Mouse (Mus musculus) spleen, embryonic (tissue): ENCODE results near the gene Cyct.

Source experiments
- CTCF ChIA-PET: fragments of 350-600 bp; sonication (Branson Sonifier 250); formaldehyde crosslinking; loops from one replicate; lab custom pipeline; 2022; lab: Charles Lee

The Cyct gene

GRCm38 (mm10) chr2:76338215-76339156 is 21.8 kb downstream of the Cyct start, which contains the start of gene Pde11a:
TSS of gene Pde11a (minus strand) at chr2:76338774.
- CTCF ChIA-PET: no interaction called here

- CTCF ChIA-PET: no interaction called here
Measured at GRCm38 (mm10) chr2:76334596-76334995, 25.7 kb downstream of the Cyct start.

GRCm38 (mm10) chr2:76332161-76332805 is 28.0 kb downstream of the Cyct start:
- CTCF ChIA-PET: no interaction called here

DNA sequence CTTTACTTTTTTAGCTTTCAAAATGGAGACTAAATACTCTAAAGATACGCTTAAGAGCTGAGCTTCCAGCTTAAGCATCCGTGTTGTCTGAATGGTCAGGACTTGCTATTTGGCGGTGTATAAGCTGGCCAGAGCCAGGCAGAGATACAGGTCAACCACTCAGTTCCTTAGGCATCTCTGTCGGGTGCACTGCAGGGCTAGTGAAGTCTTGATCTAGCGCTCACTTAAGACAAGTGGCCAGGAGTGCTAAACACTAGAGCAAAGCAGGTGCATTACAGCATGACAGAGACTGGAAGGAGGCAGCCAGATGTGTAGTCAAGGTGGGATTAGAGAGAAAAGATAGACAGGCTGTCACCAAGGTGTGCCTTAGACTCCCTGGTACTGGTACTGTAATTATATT is 30.2 kb downstream of the Cyct start:
- CTCF ChIA-PET: no interaction called here

- CTCF ChIA-PET: no interaction called here
Measured at GRCm38 (mm10) chr2:76326161-76326560, 34.1 kb downstream of the Cyct start.

DNA sequence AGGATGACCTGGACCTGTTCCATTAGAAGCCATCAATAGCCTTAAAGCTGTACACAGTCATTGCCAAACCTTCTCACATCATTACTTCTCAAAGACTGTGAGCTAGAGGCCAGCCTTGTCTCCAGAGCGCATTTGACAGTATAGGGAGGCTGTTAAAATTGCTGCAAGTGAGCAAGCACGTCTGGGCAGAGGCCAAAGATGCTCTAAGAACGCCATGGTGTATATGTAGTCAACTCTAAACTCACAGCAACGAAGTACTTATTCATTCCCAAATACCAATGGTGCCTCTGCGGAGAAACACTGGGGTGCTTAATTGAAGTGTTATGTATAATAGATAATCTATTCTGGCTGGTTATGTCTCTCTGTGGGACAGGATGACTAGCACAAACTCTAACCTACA is 35.8 kb downstream of the Cyct start:
- CTCF ChIA-PET: no interaction called here

GRCm38 (mm10) chr2:76323185-76323875 is 36.9 kb downstream of the Cyct start:
- CTCF ChIA-PET: no interaction called here

- CTCF ChIA-PET: no interaction called here
Measured at GRCm38 (mm10) chr2:76320336-76320735, 39.9 kb downstream of the Cyct start.

DNA sequence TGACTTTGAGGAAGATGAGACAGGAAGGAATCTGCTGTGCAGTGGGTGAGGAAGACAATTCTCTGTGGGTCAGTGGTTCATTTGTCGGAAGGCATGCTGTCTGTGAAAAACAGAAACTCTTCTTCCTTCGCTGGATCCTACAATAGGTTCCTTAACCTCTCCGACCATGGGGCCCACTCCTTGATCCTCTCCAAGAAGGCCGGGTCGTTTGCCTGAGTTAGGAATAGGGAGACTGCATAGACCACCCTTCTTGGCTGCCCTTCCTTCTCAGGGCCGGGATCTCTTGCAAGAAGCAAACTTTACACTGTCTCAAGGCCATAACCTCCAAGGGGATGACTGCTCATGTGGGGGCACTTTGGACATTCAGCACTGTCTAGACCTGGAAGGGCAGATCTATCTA is 41.0 kb downstream of the Cyct start:
- CTCF ChIA-PET: no interaction called here
